Mouse (Mus musculus): ENCODE results near the gene Slc29a4.

Slc29a4 gene

GRCm38 (mm10) chr5:142692248-142692647 is at the start of gene Slc29a4:
Gene Slc29a4 (plus strand): TSS chr5:142692512.
- no peak for DNase-seq

DNA sequence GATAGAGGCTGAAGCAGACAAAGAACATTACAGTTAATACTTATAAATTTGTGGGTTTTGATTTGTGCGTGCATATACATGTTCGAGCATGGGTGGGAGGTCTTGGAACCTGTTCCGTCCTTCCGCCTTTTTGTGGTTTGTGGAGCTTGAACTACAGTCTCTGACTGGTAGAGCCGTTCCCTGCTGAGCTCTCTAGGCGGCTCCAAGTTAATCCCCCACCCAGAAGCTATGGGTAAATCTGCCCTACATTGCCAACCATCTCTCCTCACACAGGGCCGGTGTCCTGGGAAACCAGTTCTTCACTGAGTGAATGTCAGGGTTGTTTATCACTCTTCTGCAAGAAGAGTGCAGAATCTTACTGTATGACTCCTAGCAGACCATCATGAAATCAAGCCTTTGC is 44.1 kb upstream of the Slc29a4 start:
- no peak for DNase-seq

GRCm38 (mm10) chr5:142649460-142650050 is 42.8 kb upstream of the Slc29a4 start:
- DNase-seq = no peak

- DNase-seq = no peak
Measured at GRCm38 (mm10) chr5:142650390-142650789, 41.9 kb upstream of the Slc29a4 start.

- DNase-seq = no peak
Measured at GRCm38 (mm10) chr5:142650794-142651497, 41.4 kb upstream of the Slc29a4 start.

GRCm38 (mm10) chr5:142652266-142652665 is 40.0 kb upstream of the Slc29a4 start:
- DNase-seq = no peak

DNA sequence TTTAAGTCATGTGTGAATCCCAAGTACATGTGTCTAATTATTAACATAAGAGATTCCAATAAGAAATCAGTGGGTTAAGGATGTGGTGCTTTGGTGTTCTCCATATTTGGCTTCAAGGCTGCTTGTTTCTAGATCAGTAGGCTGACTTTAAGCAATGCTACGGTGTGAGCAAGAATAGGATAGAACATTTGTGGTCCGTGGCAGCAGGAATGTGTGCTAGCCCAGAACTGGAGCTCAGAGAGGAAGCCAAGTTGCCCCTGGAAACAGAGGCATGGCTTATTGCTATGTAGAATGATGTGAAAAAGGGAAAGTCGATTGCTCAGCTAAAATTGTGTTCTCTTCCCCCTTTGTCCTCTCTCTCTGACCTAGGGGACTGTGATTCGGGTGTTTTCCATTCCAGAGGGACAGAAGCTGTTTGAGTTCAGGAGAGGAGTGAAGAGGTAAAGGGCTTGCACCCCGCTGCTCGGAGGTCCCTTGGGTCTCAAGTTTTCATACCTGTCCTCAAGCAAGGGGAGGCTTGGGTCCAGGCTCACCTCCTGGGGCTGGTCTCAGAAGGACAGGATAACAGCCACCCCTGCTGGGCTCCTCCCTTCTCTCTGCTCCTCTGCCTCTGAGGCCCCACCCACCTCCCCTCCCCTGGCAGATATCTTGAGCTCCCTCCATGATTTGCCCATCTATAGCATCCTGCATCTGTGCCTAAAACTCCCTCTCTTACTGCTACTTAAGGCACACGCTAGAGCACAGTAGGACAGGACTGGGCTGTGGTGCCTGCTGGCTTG is 31.5 kb upstream of the Slc29a4 start:
- DNase-seq = no peak

DNA sequence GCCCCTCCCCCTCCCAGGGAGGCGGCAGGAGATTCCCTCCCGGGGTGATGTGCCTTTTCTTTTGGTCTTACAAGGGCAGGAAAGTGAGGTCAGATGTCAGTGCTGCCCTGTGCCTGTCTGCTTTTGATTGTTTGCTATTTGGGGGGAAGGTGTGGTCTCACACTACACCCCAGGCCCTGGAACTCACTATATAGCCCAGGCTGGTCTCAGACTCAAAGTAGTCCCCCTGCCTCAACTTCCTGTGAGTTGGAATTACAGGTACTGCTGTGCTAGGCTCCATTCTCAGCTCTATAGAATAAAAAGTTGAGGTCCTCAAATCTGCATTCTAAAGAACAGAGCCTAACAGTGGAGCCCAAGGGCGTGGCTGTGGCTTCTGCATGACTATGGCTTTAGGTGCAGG is 24.4 kb upstream of the Slc29a4 start:
- DNase-seq = no peak

GRCm38 (mm10) chr5:142668556-142669263 is 23.6 kb upstream of the Slc29a4 start:
- no peak for DNase-seq

GRCm38 (mm10) chr5:142669726-142670125 is 22.6 kb upstream of the Slc29a4 start:
- DNase-seq = no peak

DNA sequence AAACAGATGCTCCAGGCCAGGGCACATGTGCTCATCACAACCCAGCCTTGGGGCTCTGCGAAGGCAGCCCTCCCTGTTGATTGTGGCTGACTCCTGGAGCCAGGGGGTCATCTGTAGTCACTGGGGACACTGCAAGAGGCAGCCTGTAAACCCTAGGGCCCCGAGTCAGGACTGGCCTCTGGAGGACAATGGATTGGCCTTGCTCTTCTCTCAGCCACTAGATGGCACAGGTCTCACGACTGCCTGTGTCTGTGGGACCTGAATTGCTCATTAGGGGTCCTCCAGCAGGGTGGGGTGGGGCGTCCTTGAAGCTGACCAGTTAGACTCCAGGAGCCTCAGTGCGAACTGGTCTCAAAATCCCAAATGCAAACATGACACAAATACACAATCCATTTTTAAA is 19.2 kb upstream of the Slc29a4 start:
- DNase-seq = no peak

- DNase-seq = no peak
Measured at GRCm38 (mm10) chr5:142678141-142678571, 14.2 kb upstream of the Slc29a4 start.

DNA sequence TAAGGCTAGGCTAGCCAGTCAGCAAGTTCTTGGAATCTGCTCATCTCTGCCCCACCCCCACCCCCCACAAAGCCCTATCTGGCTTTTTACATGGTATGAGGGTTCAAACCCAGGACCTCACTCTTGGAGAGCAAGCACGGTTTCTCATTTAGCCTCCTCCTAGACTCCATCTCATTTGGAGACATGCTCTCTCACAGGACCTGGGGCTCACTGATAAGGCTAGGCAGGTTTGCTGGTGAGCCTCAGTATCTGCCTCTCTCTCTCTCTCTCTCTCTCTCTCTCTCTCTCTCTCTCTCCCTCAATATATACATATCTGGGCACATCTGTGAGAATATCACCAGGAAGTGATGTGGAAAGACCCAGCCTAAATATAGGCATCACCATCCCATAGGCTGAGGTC is 13.2 kb upstream of the Slc29a4 start:
- DNase-seq = no peak

DNA sequence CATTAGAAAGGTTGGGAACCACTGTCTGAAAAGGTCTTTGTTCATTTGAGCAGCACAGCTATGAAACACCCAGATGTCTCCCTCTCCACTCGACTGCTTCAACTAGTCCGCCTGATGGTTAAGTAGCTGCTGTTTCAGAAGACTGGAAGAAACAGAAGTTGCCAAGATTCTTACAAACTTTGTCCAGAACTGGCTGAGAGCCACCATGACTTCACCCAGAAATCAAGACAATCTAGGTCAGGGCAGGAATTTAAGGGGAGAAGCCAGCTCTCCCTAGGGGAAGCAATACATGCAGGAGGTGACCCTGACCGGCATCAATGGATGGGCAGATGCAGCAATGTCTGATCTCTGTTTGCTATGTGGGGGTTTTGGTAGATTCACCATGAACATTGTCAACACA is 10.4 kb upstream of the Slc29a4 start:
- DNase-seq = no peak

- no peak for DNase-seq
Measured at GRCm38 (mm10) chr5:142682529-142682928, 9.8 kb upstream of the Slc29a4 start.

GRCm38 (mm10) chr5:142688866-142689265 is 3.4 kb upstream of the Slc29a4 start:
- DNase-seq = no peak

- no peak for DNase-seq
Measured at GRCm38 (mm10) chr5:142690343-142690742, 2.0 kb upstream of the Slc29a4 start.

DNA sequence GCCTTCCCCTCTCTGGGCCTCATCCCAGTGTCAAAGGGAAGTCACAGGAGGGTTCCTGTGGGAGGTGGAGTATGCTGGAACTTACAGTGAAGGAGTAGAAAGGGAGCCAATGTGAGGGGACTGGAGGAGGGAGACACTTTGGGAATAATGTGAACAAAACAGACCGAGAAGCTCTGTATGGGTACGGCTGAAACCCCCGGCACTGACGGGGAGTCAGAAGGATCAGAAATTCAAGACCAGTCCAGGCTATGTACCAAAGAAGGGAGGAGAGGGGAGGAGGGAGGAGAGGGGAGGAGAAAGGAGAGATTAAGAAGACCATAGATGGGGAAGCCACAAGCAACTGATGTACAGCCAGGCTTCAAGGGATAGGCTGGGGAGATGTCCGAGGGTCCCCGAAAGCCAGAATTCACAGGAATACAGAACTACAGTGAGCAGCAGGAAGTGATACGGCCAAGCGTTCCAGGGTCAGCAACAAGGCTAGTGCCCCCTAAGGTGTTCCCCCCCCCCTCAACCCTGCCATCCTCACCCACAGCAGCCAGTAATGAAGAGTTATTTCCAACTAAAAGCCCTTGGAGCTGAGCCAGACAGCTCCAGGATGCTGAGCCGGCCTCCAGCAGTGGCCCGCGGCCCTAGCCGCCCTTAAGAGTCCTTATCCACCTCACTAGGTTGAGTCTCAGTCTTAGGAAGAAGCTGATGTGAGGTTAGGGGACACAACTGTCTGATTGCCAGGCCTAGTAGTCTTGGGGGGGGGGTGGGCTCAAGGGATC is 842 bp downstream of the Slc29a4 start:
- DNase-seq = no peak

DNA sequence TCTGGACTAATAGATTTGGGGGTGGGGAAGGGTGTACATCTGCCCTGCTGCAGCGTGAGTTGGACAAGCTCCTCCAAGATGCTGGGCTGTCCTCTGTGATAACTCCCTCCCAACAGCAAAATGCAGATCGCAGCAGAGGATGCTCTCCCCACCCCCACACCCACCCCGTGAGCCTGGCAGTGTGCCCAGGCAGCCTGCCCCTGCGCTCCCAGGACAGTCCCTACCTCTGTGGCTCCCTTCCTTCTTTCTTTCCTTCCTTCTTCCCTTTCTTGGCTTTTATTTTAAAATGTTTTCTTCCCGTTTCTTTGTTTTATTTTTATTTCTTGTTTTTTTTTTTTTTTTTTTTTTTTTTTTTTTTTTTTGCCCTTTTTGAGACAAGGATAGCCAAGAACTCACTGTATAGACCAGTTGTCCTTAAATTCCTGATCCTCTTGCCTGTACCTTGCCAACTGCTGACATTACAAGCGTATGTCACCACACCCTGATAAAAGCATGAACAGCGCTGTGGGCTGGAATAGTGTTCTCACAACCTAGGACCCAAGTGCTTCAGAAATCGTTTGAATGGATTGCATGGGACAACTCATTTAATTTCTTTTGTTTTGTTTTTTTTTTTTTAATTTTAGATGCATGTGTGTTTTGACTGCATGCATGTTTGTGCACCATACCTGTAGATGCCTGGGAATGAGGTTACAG is 1.6 kb downstream of the Slc29a4 start:
- DNase-seq = no peak

- DNase-seq = peak; percentile 32
Measured at GRCm38 (mm10) chr5:142694627-142695340, 2.5 kb downstream of the Slc29a4 start.

DNA sequence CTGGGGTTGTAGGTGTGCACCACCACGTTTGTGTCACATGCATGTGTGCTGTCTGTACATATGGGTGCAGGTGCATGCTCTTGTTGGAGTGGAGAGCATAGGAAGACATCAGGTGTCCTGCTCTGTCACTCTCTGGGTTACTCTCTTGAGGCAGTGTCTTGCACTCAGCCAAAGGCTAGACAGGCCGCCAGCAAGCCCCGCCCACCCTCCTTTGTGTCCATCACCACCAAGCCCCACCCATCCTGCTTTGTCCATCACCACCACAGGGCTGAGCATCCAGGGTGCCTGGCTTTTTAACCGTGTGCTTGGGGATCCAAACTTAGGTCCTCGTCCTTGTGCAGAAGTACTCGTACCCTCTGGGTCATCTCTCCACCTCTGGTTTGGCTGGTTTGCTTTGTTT is 3.9 kb downstream of the Slc29a4 start:
- DNase-seq = no peak

Data from thymus, postnatal 25 days (tissue).